ENCODE assay signal across 15 mouse cellular contexts in genomic region chr1:88223591-88223990, GRCm38 (mm10). TPM values are rescaled to one million over a fixed set of nuclear protein-coding genes. Genes with fewer than 3 reads are reported as not detected.
A peak's percentile ranks its signal among the peaks of the same experiment; 100 is the strongest.
DNase-seq lines count a peak whose midpoint lies in the region; ATAC-seq lines count a peak whose summit lies in the region.
"Had no signal": no experiment of that assay in that cellular context is flagged by ENCODE, and none has a peak within 500 bp of the region (broad histone marks: within the 10 kb centered on the region; RNA-seq: fewer than 3 reads in every experiment).

No protein-coding gene starts in this region.

- H3K9me3 ChIP-seq in heart, embryonic 11.5 days (replicated peaks; ENCODE audit: control insufficient read depth, low read length): peaks cover 35% of the 10 kb centered on the region

- DNase-seq in heart, adult 11 months: peak; percentile 93
- DNase-seq in ovary, adult 18-20 months (ENCODE audit: low spot score): peak; percentile 12
- DNase-seq in ovary, postnatal 36 days (ENCODE audit: low spot score): no peak
- DNase-seq in gastrocnemius, postnatal 4 days (ENCODE audit: low spot score in 2 of 2): peak; percentile 27 to 33
- DNase-seq in lung, postnatal 36 days: peak; percentile 3
- no peak for DNase-seq in retina, embryonic 14.5 days (ENCODE audit: low spot score)
- DNase-seq: cerebellum, postnatal 10 days had no signal

- no peaks in the 10 kb centered on the region for H3K4me1 ChIP-seq in heart, embryonic 11.5 days (ENCODE audit: control insufficient read depth, insufficient read depth, low read length)
- H3K4me1 ChIP-seq: hindbrain, embryonic 12.5 days; liver, embryonic 15.5 days; midbrain, embryonic 13.5 days; neural tube, embryonic 13.5 days had no signal

- H3K27ac ChIP-seq in heart, embryonic 11.5 days (ENCODE audit: low read depth, low read length): no peak overlapping the region
- H3K27ac ChIP-seq: hindbrain, embryonic 12.5 days; kidney, postnatal 0 days; liver, embryonic 15.5 days; midbrain, embryonic 13.5 days; neural tube, embryonic 13.5 days had no signal

- H3K4me2 ChIP-seq in heart, embryonic 11.5 days: no peak overlapping the region
- H3K4me2 ChIP-seq: hindbrain, embryonic 12.5 days; liver, embryonic 15.5 days; midbrain, embryonic 13.5 days; neural tube, embryonic 13.5 days had no signal

- H3K9ac ChIP-seq in heart, embryonic 11.5 days (ENCODE audit: low read depth, low read length): no peak overlapping the region
- H3K9ac ChIP-seq: hindbrain, embryonic 12.5 days; liver, embryonic 15.5 days; midbrain, embryonic 13.5 days; neural tube, embryonic 13.5 days had no signal

- ATAC-seq in heart, embryonic 11.5 days (replicated peaks; ENCODE audit: insufficient number of reproducible peaks, low FRiP score, low TSS enrichment): no peak
- no peak for ATAC-seq in cerebellum, adult (ENCODE audit: insufficient number of reproducible peaks, low FRiP score, low TSS enrichment)
- ATAC-seq: midbrain, embryonic 13.5 days had no signal

- WGBS in heart, embryonic 11.5 days (ENCODE audit: insufficient replicate concordance): 47% methylated on average over 1 of the region's 1 CpGs

- no peaks in the 10 kb centered on the region for H3K27me3 ChIP-seq in heart, embryonic 11.5 days (ENCODE audit: control insufficient read depth, insufficient read depth, low read length)
- H3K27me3 ChIP-seq: hindbrain, embryonic 12.5 days; liver, embryonic 15.5 days; midbrain, embryonic 13.5 days; neural tube, embryonic 13.5 days had no signal

- no peaks in the 10 kb centered on the region for H3K36me3 ChIP-seq in heart, embryonic 11.5 days (ENCODE audit: control insufficient read depth, insufficient read depth, low read length)
- H3K36me3 ChIP-seq: hindbrain, embryonic 12.5 days; liver, embryonic 15.5 days; midbrain, embryonic 13.5 days; neural tube, embryonic 13.5 days had no signal

- H3K4me3 ChIP-seq in heart, embryonic 11.5 days (ENCODE audit: low read depth, low read length): no peak overlapping the region
- H3K4me3 ChIP-seq: hindbrain, embryonic 12.5 days; liver, embryonic 15.5 days; midbrain, embryonic 13.5 days; neural tube, embryonic 13.5 days had no signal

RNA-seq across cellular contexts. Expression of gene Mroh2a, which starts 3.2 kb away (rescaled TPM):
- 0.63 and 1.1 TPM in 2 replicates for polyA plus RNA-seq in heart, embryonic 11.5 days (2014; fragmentation: Nextera tagmentation; extraction: Ambion mirVana)
- under 1 TPM in 1 of 2 experiments, not detected in 1; 0.13 TPM for total RNA-seq in gastrocnemius, postnatal 4 days (2021)

RNA-seq across cellular contexts. Expression of gene Ugt1a1, which starts 11.8 kb away (rescaled TPM):
- polyA plus RNA-seq in heart, embryonic 11.5 days (2014; fragmentation: Nextera tagmentation; extraction: Ambion mirVana): not detected in 2 replicates
- total RNA-seq in gastrocnemius, postnatal 4 days (2021): 1 to 10 TPM in 1 of 2 experiments, under 1 TPM in 1; 0.12 to 1.3 TPM
- polyA plus RNA-seq: hindbrain, embryonic 12.5 days; midbrain, embryonic 13.5 days; neural tube, embryonic 13.5 days had no signal

RNA-seq across cellular contexts. Expression of gene Dnajb3, which starts 18.0 kb away (rescaled TPM):
- 9.6 and 10.4 TPM in 2 replicates for polyA plus RNA-seq in heart, embryonic 11.5 days (2014; fragmentation: Nextera tagmentation; extraction: Ambion mirVana)
- total RNA-seq in gastrocnemius, postnatal 4 days (2021): 1 to 10 TPM; 3.8 to 4.9 TPM

RNA-seq across cellular contexts. Expression of gene Ugt1a2, which starts 23.2 kb away (rescaled TPM):
- not detected in 2 replicates for polyA plus RNA-seq in heart, embryonic 11.5 days (2014; fragmentation: Nextera tagmentation; extraction: Ambion mirVana)
- total RNA-seq in gastrocnemius, postnatal 4 days (2021): not detected
- total RNA-seq: left cerebral cortex, adult 8-10 months had no signal
- polyA plus RNA-seq: neural tube, embryonic 13.5 days had no signal

RNA-seq across cellular contexts. Expression of gene Hjurp, which starts 53.8 kb away (rescaled TPM):
- 117 and 118 TPM in 2 replicates for polyA plus RNA-seq in heart, embryonic 11.5 days (2014; fragmentation: Nextera tagmentation; extraction: Ambion mirVana)
- total RNA-seq in gastrocnemius, postnatal 4 days (2021): 10 to 100 TPM; 80.5 to 88.1 TPM

Comparison
In these comparisons a context has a peak if more than half of its experiments do, and no peak if none do; other contexts are left out.
1. DNase-seq: peak in heart, adult 11 months (single experiment), ovary, adult 18-20 months (single experiment), gastrocnemius, postnatal 4 days (2 of 2) and lung, postnatal 36 days (single experiment); none in ovary, postnatal 36 days (single experiment) and retina, embryonic 14.5 days (single experiment).